Mouse (Mus musculus) right cerebral cortex, postnatal 14 days (tissue): ENCODE data around the gene Fam173a.

Experiments
- DNase-seq: peaks from one replicate; pipeline ENCODE4 v3.0.0; 2022

The Fam173a gene

GRCm38 (mm10) chr17:25795609-25796092 is 3.0 kb upstream of the Fam173a start, which contains the start of gene AC134908.4:
TSS of gene AC134908.4 (minus strand) at chr17:25795659.
- DNase-seq = peak; percentile 42

- DNase-seq = no peak
These were observed 2.3 kb upstream of the Fam173a start for GRCm38 (mm10) chr17:25794998-25795397.

- DNase-seq = no peak
These were observed 1.5 kb upstream of the Fam173a start for GRCm38 (mm10) chr17:25794197-25794596.

GRCm38 (mm10) chr17:25791843-25792527 is 716 bp downstream of the Fam173a start:
- DNase-seq = peak; percentile 83

- no peak for DNase-seq
These were observed 1.3 kb downstream of the Fam173a start for GRCm38 (mm10) chr17:25791320-25791842.

- DNase-seq = no peak
These were observed 5.8 kb downstream of the Fam173a start for GRCm38 (mm10) chr17:25786781-25787504.

GRCm38 (mm10) chr17:25786280-25786679 is 6.4 kb downstream of the Fam173a start, which contains the start of gene Ccdc78:
TSS of gene Ccdc78 (plus strand) at chr17:25786580.
- DNase-seq = no peak

DNA sequence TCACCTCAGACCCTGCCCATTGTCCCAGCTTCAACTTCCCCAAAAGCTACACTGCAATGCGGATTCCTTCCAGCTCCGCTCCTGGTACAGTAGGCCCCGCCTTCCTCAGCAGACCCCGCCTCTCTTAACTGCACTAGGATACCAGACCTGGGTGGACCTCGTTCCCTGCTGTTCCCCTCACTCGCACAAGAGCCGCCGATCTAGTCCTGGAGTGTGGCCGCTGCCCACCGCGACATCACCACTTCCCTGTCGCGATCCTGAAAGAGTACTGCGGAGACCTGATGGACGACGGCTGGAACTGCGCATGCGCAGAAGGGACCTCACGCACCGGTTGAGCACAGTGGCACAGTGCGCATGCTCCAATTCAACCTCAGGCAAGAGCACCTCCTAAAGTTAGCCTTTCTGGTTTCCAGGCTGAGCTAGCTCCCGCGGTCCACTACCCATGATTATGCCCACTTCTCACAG is 7.4 kb downstream of the Fam173a start, which contains the start of gene Haghl:
TSS of gene Haghl (minus strand) at position 393 of the 465 bp plus-strand sequence.
- peak; percentile 99 for DNase-seq

- DNase-seq = no peak
These were observed 8.7 kb downstream of the Fam173a start for GRCm38 (mm10) chr17:25783861-25784574.

GRCm38 (mm10) chr17:25783086-25783485 is 9.6 kb downstream of the Fam173a start:
- DNase-seq = no peak

DNA sequence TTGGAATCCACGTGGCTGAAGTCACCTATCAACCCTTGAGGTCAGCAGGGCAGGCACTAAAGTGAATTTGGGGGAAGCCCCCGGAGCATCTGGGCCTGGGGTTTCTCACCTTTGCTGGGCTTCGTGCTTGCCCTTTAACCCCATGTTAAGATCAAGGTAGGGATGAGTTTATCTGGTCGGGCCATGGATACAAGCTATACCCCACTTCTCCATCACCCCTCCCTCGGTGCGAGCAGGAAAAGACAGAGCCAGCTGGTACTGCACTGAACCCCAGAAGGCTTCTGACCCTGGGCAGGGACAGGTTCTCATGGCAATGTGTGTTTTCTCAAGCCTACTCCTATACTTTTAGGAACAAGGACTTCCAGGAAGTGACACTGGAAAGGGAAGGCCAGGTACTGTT is 11.4 kb downstream of the Fam173a start:
- DNase-seq = no peak

- no peak for DNase-seq
These were observed 14.8 kb downstream of the Fam173a start for GRCm38 (mm10) chr17:25777948-25778347.

DNA sequence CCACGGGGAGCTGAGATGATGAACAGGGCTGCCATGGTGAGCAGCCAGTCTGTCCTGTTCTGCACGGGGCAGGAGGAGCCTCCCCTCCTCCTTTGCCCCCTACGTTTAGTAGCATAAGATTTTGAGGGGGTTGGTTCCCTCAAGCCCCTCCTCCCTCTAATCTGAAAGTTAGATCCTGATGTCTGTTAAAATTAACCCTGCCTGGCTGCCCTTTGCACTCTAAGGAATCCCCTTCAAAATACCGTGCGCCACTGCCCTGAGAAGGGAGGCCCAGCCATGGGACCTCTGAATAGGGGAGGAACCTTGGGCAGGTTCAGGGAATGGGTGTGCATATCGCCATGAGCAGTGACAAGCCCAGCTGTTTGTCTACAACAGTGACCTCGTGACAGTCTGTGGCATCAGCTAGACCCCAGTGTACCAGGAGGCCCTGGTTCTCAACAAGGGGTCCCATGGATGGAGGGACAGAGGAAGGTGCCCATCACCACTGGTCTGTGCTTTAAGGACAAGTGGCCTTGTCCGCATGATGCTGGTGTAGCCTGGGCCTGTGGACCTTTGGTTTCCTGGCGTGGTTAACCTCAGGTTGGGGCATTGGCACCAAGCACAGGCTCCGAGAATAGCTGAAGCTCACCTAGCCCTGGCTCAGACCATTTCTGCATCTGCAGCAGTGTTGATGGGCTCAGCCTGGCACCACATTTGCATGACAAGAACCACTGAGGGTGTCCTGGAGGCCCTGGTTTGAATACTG is 17.2 kb downstream of the Fam173a start:
- no peak for DNase-seq

DNA sequence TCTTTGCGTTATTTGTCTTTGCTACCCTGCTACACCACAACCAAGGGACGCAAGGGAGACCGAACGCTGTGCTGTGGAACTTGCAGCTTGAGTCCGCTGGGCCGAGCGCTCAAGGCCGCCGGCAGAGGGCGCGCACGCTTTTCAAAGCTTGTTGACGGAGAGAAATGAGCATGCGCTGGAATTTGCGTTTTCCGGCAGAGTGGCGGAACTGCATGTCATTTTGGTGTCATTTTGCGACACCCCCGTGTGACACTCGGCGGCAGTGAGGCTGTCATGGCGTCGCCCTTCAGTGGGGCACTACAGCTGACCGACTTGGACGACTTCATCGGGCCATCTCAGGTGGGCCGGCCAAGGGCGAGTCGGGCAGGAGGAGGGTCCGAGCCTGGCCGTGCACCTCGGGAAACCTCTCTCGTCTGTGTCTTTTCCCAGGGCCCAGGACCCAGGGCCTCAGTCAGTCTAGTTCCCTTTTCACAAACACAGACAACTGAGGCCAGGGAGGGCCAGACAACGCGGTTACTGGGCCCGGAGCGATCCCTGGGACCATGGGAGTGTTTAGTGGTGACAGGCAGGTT is 19.1 kb downstream of the Fam173a start, which contains the start of gene Narfl:
TSS of gene Narfl (plus strand) at position 228 of the 572 bp plus-strand sequence.
- DNase-seq = peak; percentile 98

DNA sequence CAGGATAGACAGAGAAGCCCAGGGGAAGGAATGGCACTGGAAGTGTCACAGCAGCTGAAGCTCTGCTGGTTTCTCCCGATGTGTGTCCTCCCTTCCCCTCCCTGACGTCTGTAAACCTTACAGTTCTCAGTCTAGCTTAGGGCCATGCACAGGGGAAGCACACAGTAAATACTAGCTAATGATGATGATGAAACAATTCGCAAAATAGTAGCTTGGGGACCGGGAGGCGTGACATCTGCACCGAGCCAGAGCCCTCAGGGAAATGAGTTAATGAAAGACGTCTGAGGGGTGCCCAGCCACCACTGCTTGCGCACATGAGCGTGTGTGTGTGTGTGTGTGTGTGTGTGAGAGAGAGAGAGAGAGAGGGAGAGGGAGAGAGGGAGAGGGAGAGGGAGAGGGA is 23.4 kb downstream of the Fam173a start:
- no peak for DNase-seq

GRCm38 (mm10) chr17:25765886-25766285 is 26.8 kb downstream of the Fam173a start:
- DNase-seq = no peak

GRCm38 (mm10) chr17:25762591-25762990 is 30.1 kb downstream of the Fam173a start:
- DNase-seq = no peak

GRCm38 (mm10) chr17:25761561-25761970 is 31.1 kb downstream of the Fam173a start:
- DNase-seq = no peak

GRCm38 (mm10) chr17:25760148-25760547 is 32.6 kb downstream of the Fam173a start:
- no peak for DNase-seq

- no peak for DNase-seq
These were observed 35.0 kb downstream of the Fam173a start for GRCm38 (mm10) chr17:25757691-25758090.

DNA sequence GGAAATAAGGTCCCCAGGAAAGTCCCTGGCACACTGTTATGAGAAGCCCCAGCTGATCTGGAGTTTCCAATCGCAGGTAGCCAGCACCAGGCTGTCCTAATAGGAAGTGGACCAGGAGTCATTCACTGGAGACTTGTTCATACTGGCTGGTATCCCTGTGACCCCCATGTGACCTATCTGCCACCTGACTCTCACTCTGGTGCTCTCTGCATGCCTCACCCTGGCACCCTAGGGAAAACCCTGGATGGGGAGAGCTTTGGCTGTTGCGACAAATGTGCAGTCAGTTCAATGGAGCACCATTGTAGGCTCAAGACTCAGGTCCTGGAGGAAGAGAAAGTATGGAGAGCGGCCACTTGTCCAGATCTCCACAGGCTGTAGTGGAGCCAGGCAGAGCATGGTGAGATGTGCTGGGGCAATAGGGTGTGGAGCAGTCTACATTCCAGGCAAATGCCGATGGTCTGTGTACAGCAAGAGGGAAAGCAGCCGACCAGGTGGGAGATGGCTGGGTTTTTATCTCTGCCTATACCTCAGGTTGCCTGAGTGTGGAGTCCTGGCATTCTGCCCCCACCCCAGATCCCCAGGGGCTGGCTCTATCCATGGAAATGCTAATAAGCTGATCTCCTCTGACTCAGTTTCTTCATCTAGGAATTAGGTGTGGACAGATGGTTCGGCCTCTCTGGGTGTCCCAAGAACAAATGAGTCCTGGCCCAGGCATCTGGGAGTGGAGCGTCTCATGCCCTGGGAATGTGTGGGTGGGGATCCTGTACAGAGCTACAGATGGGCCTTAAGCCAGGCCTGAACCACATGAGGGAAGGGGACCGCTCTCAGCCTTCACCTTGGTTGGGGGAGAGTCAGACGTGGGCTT is 36.1 kb downstream of the Fam173a start:
- no peak for DNase-seq
